Mouse (Mus musculus): ENCODE results near the gene Ablim1. TPM values are rescaled to one million over a fixed set of nuclear protein-coding genes. Genes with fewer than 3 reads are reported as not detected.

Ablim1 gene
- polyA plus RNA-seq, 1 experiment: 12.2 TPM

DNA sequence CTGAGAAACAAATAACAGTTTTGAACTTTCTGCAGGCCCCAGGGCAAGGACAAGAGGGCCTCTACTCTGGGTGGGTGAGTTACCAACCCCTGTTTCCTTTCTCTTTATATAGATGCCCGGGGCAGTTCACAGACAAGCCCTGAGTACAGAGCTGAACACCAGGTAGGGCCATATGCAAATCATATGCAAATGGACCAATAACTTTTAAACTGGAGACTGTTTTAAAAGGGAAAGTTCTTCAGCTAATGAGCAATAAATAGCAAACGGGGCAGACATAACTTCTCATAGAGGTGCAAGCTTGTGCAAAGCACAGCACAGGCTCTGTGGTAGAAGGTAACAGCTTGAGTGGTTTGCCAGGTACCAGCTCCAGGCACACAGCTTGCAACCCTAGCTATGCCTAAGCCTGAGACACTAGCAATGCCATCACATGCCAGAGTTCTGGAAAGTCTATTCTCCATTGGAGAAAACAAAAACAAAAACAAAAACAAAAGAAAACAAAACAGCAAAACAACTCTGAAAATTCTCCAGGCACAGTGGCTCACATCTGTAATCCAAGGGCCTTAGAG lies 225.8 kb downstream of the Ablim1 start:
- no peak overlapping the region for H3K9ac ChIP-seq (ENCODE audit: low read depth, poor library complexity, severe bottlenecking)
- no peaks in the 10 kb centered on the region for H3K36me3 ChIP-seq (ENCODE audit: control insufficient read depth, insufficient read depth, low read length, poor library complexity, severe bottlenecking)
- H3K27ac ChIP-seq (ENCODE audit: insufficient read depth, low read length): no peak overlapping the region
- no peak overlapping the region for H3K4me3 ChIP-seq (ENCODE audit: low read depth, low read length)
- H3K9me3 ChIP-seq (replicated peaks; ENCODE audit: control insufficient read depth, insufficient read depth, low read length, poor library complexity, severe bottlenecking): no peaks in the 10 kb centered on the region
- H3K4me1 ChIP-seq (ENCODE audit: control insufficient read depth, insufficient read depth, low read length): no peaks in the 10 kb centered on the region
- TF ChIP-seq POLR2A (IDR thresholded peaks at IDR 0.05; ENCODE audit: insufficient read depth, low read length): no peak
- no peak for TF ChIP-seq CTCF (IDR thresholded peaks at IDR 0.05; ENCODE audit: low read depth, low read length)
- TF ChIP-seq EP300 (IDR thresholded peaks at IDR 0.05; ENCODE audit: insufficient read depth, low read depth, low read length): no peak
- no peaks in the 10 kb centered on the region; the same call in 1 of the 2 replicates for H3K27me3 ChIP-seq (ENCODE audit: control insufficient read depth, insufficient read depth, low read length, poor library complexity, severe bottlenecking)

DNA sequence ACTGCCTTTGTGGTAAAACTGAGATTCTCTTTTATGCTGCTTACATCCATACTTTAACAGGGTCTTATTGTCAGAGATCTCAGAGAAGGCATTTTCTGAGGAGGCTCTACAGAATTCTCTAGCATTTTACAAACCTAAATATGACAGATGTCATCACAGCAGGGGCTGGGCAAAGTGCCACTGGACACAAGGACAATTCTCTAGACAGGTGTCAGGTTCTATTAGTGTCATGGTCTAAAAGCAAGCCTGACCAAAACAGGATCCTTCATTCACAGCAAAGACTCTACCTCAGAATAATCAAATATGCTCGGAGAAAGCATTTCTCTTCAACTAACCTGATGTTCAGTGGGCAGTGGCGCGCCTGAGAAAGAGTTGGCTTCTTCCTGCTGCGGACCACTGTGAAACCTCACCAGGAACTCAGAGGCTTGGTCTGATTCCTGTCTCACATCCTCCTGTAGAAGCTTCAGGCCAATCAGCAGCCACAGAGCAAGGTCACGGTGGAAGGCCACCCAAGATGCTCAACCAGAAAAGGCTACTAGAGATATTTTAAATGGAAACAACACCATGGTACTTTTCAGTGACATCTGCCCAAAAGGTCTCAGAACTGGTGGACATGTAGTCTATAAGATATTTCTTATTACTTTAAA lies 230.1 kb downstream of the Ablim1 start:
- H3K9me3 ChIP-seq (replicated peaks; ENCODE audit: control insufficient read depth, insufficient read depth, low read length, poor library complexity, severe bottlenecking): no peaks in the 10 kb centered on the region
- H3K36me3 ChIP-seq (ENCODE audit: control insufficient read depth, insufficient read depth, low read length, poor library complexity, severe bottlenecking): no peaks in the 10 kb centered on the region
- no peak overlapping the region for H3K27ac ChIP-seq (ENCODE audit: insufficient read depth, low read length)
- H3K9ac ChIP-seq (ENCODE audit: low read depth, poor library complexity, severe bottlenecking): no peak overlapping the region
- no peaks in the 10 kb centered on the region for H3K27me3 ChIP-seq (ENCODE audit: control insufficient read depth, insufficient read depth, low read length, poor library complexity, severe bottlenecking)
- TF ChIP-seq CTCF (IDR thresholded peaks at IDR 0.05; ENCODE audit: low read depth, low read length): no peak
- H3K4me3 ChIP-seq (ENCODE audit: low read depth, low read length): no peak overlapping the region
- no peaks in the 10 kb centered on the region for H3K4me1 ChIP-seq (ENCODE audit: control insufficient read depth, insufficient read depth, low read length)

DNA sequence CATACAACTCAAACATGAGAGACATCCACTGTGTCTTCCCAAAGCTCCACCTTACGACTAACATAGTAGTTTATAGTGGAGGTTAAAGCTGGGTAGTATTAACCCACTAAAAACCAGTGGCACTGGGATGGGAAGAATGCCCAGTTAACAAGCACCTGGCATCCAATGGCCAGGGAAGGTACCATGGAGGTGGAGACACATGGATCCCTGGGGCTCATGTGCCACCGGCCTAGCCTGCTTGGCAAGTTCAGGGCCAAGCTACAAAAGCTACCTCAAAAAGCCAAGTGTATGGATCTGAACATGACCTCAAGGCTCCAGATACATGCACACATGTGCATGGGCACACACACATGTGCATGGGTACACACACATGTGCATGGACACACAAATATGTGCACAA lies 230.8 kb downstream of the Ablim1 start:
- Histone ChIP-seq H3K9ac (ENCODE audit: low read depth, poor library complexity, severe bottlenecking) (no peak overlapping the region), H3K27me3 (ENCODE audit: control insufficient read depth, insufficient read depth, low read length, poor library complexity, severe bottlenecking) (no peaks in the 10 kb centered on the region), H3K4me1 (ENCODE audit: control insufficient read depth, insufficient read depth, low read length) (no peaks in the 10 kb centered on the region), H3K9me3 (replicated peaks; ENCODE audit: control insufficient read depth, insufficient read depth, low read length, poor library complexity, severe bottlenecking) (no peaks in the 10 kb centered on the region), H3K4me3 (ENCODE audit: low read depth, low read length) (no peak overlapping the region), H3K36me3 (ENCODE audit: control insufficient read depth, insufficient read depth, low read length, poor library complexity, severe bottlenecking) (no peaks in the 10 kb centered on the region), H3K27ac (ENCODE audit: insufficient read depth, low read length) (no peak overlapping the region)
- TF ChIP-seq EP300 (IDR thresholded peaks at IDR 0.05; ENCODE audit: insufficient read depth, low read depth, low read length): no peak
- no peak for TF ChIP-seq CTCF (IDR thresholded peaks at IDR 0.05; ENCODE audit: low read depth, low read length)
- TF ChIP-seq POLR2A (IDR thresholded peaks at IDR 0.05; ENCODE audit: insufficient read depth, low read length): no peak

DNA sequence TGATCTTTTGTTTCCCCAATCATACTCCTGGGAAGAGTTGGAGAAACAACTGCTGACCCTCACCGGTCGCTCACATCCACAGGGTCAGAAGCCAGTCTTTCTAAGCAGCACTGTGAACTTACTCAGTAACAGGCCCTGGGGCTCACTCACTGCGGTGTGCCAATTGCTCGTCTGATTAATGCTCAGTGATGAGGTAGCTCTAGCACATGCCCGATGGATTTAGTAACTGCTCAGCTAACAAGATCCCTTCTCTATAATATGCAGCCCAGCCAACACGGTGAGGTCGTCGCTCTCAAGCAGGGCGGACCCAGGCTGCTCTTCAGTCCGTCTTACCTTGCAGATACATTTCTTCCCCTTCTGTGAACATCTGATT lies 231.6 kb downstream of the Ablim1 start:
- TF ChIP-seq CTCF (IDR thresholded peaks at IDR 0.05; ENCODE audit: low read depth, low read length): no peak
- H3K4me3 ChIP-seq (ENCODE audit: low read depth, low read length): no peak overlapping the region
- no peaks in the 10 kb centered on the region for H3K36me3 ChIP-seq (ENCODE audit: control insufficient read depth, insufficient read depth, low read length, poor library complexity, severe bottlenecking)
- H3K4me1 ChIP-seq (ENCODE audit: control insufficient read depth, insufficient read depth, low read length): no peaks in the 10 kb centered on the region
- H3K9ac ChIP-seq (ENCODE audit: low read depth, poor library complexity, severe bottlenecking): no peak overlapping the region
- no peaks in the 10 kb centered on the region for H3K27me3 ChIP-seq (ENCODE audit: control insufficient read depth, insufficient read depth, low read length, poor library complexity, severe bottlenecking)
- H3K27ac ChIP-seq (ENCODE audit: insufficient read depth, low read length): no peak overlapping the region
- no peaks in the 10 kb centered on the region for H3K9me3 ChIP-seq (replicated peaks; ENCODE audit: control insufficient read depth, insufficient read depth, low read length, poor library complexity, severe bottlenecking)

DNA sequence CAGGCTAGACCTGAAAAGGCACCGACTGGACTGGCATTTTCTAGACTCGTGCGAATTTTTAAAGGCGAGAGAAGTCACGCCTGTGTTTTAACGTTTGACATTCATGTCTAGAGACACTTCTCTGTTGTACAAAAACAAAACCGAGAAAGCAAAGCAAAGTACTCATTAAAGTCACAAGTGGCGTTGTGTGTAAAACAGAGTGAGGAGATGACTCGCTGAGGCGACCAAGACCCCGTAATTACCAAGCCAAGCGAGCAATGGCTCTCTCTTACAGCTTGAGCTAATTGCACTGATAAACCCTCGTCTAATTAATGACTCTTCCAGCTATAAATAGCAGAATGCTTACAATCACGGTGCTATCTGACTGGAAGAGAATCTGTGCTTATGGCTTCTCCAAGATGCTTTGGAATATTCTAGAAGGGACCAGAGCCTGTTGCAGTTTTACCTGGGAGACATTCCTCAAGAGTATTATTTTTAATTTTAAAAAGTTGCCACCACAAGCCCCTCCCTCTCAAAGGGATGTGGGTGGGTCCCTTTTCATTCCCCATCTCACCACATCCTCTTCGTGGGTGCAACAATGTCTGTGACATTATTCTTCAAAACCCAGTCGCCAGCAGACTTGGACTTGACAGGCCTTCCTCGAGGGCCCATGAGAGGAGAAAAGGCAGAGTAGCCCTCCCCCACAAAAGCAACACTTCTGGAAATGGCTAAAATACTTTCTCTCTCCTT lies 232.1 kb downstream of the Ablim1 start:
- Histone ChIP-seq H3K27me3 (ENCODE audit: control insufficient read depth, insufficient read depth, low read length, poor library complexity, severe bottlenecking) (no peaks in the 10 kb centered on the region), H3K4me1 (ENCODE audit: control insufficient read depth, insufficient read depth, low read length) (no peaks in the 10 kb centered on the region), H3K36me3 (ENCODE audit: control insufficient read depth, insufficient read depth, low read length, poor library complexity, severe bottlenecking) (no peaks in the 10 kb centered on the region), H3K4me3 (ENCODE audit: low read depth, low read length) (no peak overlapping the region), H3K27ac (ENCODE audit: insufficient read depth, low read length) (no peak overlapping the region), H3K9ac (ENCODE audit: low read depth, poor library complexity, severe bottlenecking) (no peak overlapping the region), H3K9me3 (replicated peaks; ENCODE audit: control insufficient read depth, insufficient read depth, low read length, poor library complexity, severe bottlenecking) (no peaks in the 10 kb centered on the region)
- TF ChIP-seq CTCF (IDR thresholded peaks at IDR 0.05; ENCODE audit: low read depth, low read length) (no peak), POLR2A (IDR thresholded peaks at IDR 0.05; ENCODE audit: insufficient read depth, low read length) (no peak), EP300 (IDR thresholded peaks at IDR 0.05; ENCODE audit: insufficient read depth, low read depth, low read length) (no peak)

DNA sequence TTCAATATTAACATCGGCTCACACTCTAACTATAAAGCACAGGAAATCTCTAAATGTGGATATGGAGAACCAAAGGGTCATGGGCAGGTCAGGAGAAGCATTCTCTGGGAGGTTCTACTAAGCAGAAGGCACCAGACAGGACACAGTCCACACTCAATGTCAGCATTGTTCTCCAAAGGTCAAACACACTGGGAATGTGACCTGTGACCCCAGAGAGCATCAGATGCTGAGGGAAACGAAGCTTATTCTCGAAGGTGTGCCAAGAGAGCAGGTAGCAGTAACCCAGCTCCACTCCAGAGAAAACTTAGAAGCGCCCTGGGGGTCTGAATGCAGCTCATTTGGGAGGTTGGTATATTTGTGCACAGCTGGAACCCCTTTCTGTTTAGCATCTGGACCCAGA lies 233.2 kb downstream of the Ablim1 start:
- no peaks in the 10 kb centered on the region for H3K9me3 ChIP-seq (replicated peaks; ENCODE audit: control insufficient read depth, insufficient read depth, low read length, poor library complexity, severe bottlenecking)
- no peak overlapping the region for H3K27ac ChIP-seq (ENCODE audit: insufficient read depth, low read length)
- no peak for TF ChIP-seq CTCF (IDR thresholded peaks at IDR 0.05; ENCODE audit: low read depth, low read length)
- no peak for TF ChIP-seq POLR2A (IDR thresholded peaks at IDR 0.05; ENCODE audit: insufficient read depth, low read length)
- TF ChIP-seq EP300 (IDR thresholded peaks at IDR 0.05; ENCODE audit: insufficient read depth, low read depth, low read length): no peak
- no peaks in the 10 kb centered on the region for H3K36me3 ChIP-seq (ENCODE audit: control insufficient read depth, insufficient read depth, low read length, poor library complexity, severe bottlenecking)
- H3K27me3 ChIP-seq (ENCODE audit: control insufficient read depth, insufficient read depth, low read length, poor library complexity, severe bottlenecking): no peaks in the 10 kb centered on the region
- no peaks in the 10 kb centered on the region for H3K4me1 ChIP-seq (ENCODE audit: control insufficient read depth, insufficient read depth, low read length)
- H3K9ac ChIP-seq (ENCODE audit: low read depth, poor library complexity, severe bottlenecking): no peak overlapping the region
- H3K4me3 ChIP-seq (ENCODE audit: low read depth, low read length): no peak overlapping the region
